Mouse (Mus musculus) embryo, embryonic 10 days (tissue): ENCODE results near the gene Ice1.

Source experiments
- DNase-seq: peaks from one replicate; pipeline ENCODE4 v3.0.0-alpha.2; 2015; ENCODE audit warnings: low spot score

The Ice1 gene

DNA sequence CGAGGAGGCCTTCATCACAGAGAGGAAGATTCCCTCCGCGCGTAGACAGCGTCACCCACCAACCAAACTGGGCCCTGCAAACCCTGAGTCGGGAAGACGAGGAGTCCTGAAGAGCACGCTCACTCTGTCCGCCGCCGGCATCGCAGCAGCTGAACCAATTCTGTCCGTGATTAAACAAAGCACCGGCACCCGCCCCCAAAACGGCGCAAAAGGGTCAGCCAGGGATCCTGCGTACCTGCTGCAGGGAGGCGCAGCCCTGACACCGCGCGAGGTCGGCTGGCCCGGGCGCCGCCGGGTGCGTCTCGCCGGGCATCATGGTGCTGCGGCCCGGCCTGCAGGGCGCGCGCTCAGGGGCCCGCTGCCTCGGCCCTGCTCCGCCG, at the start of gene Ice1:
Gene Ice1 (minus strand): TSS at position 353 of the 380 bp plus-strand sequence.
- DNase-seq = peak; percentile 54

DNA sequence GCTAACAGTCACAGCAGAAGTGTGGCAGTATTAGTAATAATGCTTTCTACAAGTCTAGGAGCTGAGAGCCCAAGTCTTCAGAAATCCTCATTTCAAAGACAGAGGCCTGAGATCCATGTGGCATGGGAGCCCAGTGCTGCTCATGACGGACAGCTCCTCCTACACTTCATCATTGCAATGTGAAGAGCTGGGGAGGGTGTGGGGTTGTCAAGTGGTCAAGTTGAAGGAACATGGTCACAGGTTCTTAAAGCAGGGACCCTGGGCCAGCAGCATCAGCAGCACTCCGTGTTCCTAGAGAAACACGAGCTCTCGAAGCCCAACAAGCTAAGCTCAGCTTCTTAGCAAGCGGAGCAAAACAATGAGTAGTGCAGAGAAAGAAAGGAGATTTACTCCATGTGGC, 48.4 kb upstream of the Ice1 start:
- DNase-seq = no peak

DNA sequence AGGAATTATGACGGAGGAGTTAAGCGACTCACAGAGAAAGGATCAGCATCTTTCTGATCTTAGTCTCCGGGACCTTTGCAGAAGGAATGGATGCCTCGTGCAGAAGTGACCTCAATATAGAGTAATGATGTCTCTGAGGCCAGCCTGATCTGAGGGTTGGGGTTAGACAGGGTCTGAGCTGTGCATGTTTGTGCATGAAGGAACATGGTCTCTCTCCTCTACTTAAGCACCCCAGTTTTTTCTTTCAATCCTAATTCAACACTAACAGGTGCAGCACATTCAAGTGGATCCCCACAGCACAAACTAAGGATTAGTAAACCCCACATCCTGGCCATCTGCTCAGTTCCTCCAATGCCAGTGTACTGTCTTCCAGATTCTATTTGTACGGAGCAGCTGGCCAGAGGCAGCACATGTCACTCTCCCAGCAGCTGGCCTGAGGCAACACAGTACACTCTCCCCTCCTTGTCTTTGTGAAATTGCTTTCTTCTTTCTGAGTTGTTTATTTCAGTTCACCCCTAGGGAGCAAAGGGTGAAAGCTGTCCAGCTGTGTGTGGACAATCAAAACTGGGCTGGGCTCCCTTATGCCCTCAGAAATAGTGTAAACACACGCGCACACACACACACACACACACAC, 47.7 kb upstream of the Ice1 start:
- DNase-seq = peak; percentile 38

DNA sequence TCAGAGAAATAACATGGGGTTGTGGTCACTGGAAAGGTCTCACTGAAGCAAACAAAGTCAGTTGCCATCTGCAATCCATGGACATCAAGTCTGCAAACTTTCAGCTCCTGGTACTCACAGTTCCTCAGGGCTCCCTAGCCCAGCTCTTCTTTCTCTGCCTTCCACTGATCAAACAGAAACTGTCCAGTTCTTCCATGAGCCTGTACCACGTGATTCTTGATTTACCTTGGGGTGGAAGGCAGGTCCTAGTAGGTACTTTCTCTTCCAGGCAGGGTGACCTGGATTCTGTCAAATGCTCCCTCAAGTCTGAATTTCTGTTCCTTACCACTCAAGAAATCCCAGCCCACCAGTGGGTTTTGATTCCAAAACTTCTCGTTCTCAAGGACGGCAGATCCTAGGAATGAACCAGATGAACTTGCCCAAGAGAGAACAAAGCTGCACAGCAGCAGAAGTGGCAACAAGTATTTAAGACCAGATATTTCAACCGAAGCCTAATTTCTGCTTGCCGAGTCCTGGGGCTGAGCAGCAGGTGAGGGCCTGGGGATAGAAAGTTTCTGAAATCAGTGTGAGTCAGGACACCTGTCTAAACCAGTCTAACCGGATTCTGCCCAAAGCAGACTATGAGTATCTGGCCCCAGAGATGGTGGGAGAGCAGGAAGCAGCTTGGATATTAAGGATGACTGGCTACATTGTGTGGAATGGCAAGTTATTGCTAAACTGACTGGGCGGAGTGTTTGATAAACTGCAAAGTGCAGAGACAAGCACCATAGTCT, 44.2 kb upstream of the Ice1 start:
- peak; percentile 42 for DNase-seq

DNA sequence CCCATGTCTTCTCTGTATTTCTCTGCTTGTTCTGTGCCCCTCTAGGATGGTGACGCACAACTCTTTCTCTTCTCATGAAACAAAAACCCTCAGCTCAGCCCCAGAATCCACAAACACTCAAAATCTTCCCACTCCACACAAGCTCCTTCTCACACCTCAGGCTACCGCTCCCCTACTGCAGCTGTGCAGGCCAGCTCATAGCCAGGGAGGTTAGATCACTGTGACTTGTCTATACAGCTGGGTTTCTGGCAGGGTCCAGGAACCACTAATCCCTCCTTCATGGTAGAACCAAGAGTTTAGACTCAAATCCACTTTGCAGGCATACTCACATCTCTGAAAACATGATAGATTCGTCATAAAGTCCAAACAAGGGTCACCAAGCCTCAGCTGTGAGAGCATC, 42.9 kb upstream of the Ice1 start:
- DNase-seq = no peak

DNA sequence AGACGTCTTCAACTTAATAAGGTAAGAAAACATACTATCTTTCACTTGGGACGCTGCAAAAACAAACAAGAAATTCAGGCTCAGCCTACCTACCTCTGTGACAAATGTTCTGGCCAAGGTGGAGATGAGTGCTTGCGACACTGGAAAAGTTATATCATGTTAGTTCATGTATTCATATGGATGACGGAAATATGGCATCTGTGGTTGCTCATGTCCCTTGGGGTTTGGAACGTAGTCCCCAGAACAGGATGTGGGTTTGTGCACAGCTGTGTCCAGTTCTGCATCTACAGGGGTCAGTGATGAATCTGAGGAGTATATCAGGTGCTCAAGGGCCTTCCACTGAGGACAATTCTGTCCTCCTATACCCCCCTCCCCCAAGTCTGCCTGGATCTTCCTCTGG, 40.3 kb upstream of the Ice1 start:
- DNase-seq = no peak

DNA sequence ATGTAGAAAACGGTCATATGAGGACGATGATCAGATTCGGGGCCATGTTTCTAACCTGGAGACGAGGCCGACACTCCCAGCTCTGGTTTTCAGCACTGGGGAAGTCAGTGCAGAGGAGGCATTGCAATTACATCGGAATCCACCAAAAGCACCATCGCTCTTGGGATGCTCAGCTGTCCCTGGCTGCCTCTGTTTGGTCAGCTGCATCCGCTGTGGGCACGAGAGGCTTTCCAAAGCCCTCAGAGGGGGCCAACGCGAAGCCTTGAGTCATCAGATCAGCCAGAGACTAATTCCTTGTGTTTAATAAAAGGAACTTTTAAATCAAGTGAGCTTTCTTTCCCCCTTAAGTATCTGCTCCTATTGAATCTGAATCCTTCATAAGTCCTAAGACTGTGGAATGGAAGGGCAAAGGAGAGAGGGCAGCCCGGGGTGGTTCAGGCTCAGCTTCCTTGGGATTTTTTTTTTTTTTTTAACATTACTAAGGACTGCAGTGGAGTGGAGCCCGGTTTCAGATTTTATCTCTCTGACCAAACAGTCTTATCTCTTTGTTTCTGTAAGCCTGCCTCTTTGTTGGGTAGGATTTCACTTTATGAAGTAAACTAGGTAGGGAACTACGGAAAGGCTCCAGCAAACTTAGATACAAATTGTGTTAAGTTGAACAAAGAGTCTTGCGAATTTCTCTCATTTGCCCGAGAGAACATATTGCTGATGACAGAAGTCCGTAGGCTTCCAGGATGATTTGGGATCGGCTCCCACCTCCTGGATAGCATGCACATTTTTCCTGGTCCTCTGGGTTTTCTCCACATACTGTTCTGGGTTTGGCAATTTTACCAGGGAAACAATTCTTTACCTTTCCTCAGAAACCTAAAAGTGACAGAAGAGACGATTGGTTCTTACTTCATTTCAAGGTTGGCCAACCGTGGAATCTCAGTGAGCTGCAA, 39.1 kb upstream of the Ice1 start:
- DNase-seq = peak; percentile 34

DNA sequence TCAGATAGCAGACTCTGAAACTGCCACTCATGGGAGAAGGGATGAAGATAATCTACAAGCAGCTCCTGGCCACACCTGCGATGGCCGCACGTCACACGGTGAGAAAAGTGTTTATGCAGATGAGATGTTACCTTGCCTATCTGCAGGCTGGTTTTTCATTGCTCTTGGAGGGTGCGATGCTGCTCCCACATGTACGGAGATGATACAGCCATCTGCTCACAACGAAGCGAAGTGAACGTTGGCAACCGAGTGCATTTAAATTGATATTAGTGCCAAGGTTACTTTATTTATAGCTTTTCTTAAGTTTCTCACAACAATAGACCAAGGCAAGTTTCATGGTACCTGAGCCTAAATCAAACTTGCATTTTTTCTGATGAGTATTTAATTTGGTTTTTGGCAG, 37.6 kb upstream of the Ice1 start:
- no peak for DNase-seq

DNA sequence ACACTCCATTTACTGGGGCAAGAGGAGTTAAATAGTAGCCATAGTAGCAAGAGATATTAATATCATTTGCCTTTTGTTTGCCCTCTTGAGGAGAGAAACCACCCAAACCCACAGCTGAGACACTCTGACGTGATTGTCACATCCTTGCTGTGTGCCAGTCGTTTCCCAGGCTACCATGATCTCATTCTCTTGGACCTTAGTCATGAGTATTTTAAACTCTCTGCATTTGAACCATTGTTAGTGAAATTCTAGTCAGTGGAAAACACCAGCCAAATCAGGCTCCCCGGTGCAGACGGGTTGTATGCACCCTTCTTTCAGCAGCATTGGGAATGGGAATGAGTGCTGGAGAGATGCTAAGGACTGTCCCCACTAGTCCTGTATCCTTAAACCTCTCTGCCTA, 32.6 kb upstream of the Ice1 start:
- no peak for DNase-seq

DNA sequence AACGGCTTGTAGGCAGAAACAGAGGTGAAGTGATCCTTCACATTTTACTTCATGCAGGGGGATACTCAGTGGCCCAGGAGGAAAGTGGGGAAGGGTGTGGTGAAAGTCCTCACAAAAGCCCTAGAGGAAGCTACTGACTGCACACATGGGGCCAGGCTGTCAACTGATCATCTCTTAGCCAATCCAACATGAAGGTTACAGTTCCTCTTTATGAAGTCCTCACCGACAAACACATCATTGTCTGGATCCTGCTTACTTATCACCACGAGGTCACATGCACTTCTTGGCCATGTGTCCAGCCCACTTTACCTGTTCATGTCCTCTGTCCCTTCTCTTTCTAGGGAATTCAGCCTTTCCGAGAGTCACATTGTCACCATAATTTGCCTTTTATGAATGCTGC, 22.3 kb upstream of the Ice1 start:
- no peak for DNase-seq

DNA sequence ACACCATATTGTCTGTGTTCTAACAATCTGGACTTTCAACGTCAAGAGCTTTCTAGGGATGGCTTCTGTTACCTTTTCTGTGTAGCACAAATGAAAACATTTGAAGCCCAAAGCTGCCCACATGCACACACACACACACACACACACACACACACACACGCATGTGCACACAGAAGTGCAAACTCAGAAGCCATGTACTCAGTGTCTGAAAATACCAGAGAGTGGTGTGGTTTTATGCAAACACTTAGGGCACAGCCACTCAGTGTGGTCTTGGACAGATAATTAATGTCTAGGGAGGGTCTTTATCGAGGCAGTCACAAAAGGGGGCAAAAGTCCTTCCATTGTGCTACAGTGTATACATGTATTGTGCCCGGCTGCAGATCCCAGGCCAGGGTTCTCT, 19.3 kb upstream of the Ice1 start:
- no peak for DNase-seq

DNA sequence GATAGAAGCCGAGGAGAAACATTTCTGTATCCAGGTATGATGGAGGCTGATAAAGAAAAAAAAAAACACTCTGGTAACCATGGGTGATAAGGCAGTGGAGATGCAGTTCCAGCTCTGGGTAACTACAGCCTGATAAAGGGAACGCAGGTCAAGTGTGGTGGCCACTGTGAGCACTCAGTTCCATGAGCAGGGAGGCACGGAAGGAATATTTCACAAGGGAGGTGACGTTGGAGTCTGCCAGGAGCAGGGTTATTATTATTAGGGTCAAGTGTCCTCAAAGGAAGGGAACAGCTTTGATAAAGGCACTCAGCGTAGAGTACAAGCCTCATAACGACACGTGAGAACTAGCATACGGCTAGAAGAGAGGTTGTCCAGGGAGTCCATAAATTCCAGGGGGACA, 18.9 kb upstream of the Ice1 start:
- DNase-seq = no peak

DNA sequence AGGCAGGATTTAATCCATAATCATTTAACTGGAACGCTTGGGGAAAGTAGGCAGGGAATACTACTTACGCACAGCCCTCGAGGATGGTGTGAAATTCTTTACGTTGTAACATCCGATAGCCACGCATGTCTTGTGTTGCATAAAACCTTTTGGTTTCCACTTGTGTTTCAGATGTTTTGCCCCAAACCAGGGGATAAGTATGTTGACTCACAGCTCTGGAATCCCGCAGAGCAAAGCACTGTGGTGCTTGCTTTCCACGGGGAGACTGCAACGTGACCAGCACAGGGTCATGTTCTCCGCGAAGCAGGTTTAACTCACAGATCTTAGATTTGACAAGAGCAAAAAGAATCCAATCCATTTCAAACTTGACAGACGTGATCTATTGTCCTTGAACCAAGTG, 18.1 kb upstream of the Ice1 start:
- DNase-seq = no peak

DNA sequence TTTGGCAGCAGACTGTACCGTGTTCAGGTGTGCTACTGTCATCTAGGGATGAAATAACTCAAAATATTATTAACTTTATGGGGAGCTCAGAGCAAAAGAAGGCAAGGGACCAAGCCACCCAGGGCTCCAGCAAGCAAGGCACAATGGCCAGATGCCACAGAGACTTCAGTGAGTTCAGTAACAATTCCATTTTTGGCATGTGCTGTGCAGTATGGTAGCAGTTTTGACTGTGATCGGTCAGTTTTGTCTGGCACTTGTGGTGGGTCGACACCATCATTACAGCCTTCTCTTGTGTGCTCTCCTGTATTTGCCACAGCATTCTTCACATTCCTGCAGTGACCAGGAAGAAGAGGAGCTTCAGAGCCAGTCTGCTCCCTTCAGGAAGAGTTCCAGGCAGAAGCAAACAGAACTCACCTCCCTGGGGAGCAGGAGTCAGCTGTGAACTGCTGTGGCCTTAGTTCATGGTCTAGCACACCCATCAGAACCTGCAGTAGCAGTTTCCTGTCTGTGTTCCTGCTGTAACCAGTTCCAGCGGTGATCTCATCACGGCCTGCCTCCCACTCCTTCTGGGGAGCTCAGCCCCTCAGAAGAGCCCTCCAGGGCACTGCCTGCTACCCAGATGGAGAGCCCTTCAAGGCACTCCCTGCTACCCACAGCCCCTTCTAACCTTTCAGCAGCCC, 16.8 kb upstream of the Ice1 start:
- peak; percentile 29 for DNase-seq

DNA sequence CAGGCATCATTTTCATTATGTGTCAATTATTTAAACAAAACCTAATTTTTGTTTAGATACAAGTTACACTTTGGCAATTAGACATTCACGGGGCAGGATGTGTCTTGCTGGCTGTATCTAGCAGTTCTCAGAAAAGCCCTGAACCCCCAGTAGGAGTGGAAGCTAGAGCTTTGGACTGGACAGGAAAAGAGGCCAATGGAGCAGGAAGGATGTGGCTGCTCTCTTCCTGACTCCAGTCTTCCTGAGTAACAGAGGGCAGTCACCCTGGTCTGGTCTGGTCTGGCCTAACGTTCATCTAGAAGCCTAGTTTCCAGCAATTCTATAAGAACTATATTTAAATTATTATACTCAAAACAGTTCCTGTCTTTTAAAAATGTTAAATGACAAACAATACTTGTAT, 16.0 kb upstream of the Ice1 start:
- DNase-seq = no peak

DNA sequence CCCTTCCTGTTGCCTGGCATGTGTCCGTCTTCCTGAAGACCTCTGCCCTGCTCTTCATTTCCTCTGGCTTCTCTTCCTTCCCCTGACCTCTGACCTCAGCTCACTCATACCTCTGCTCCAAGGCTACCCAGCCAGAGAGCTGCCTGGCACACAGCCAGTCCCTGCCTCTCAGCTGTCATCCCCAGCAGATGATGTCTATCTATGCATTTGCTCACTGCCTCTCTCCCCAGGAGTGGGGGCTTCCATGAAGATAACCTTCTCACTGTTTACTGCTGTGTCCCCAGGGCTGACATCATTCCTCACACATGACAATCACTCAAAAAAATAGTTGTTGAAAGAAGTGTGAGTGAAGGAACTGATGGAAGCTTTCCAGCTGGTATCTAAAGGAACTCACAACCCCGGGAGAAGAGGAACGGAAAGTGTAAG, 12.6 kb upstream of the Ice1 start:
- peak; percentile 56 for DNase-seq

DNA sequence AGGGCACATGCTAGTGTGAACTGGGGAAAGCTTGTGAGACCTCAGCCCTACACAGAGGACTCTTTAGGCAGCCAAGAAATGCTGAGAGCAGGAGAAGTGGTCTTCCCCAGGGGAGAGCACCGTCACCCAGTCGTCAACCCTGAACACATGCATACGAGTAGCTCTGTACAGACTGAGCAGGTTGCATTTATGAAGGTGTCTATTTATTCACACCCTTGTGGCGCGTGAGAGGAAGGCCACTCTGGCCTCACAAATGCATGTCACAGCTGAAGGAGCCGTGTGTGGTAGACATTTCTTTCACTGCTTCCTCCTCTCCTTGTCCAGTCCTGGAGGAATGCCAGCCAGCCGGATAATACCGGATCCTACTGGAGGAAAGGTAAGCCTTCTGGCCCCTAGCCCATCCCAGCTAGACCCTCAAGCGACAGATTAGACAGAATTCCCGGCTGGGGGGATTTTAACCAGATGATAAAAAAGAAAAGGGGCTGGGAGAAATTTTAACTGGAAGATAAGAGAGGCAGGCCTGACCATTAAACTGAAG, 8.6 kb upstream of the Ice1 start:
- DNase-seq = no peak

DNA sequence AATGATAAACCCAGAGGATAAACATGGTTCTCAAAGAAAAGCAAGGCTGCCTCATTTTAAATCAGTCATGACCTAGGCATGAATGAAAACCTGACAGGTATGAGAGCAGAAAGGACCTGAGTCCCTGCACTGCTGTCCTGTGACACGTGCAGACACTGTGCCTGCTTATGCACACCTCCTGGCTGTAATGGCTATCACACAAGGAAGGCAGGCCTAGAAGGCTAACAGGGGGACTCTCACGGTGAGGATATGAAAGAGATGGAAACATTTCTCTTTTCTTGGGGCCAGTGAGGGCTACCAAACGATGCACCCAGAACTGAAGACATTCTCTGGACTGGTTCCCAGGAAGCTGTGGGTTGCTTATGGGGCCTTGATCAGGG, 6.6 kb upstream of the Ice1 start:
- DNase-seq = no peak

DNA sequence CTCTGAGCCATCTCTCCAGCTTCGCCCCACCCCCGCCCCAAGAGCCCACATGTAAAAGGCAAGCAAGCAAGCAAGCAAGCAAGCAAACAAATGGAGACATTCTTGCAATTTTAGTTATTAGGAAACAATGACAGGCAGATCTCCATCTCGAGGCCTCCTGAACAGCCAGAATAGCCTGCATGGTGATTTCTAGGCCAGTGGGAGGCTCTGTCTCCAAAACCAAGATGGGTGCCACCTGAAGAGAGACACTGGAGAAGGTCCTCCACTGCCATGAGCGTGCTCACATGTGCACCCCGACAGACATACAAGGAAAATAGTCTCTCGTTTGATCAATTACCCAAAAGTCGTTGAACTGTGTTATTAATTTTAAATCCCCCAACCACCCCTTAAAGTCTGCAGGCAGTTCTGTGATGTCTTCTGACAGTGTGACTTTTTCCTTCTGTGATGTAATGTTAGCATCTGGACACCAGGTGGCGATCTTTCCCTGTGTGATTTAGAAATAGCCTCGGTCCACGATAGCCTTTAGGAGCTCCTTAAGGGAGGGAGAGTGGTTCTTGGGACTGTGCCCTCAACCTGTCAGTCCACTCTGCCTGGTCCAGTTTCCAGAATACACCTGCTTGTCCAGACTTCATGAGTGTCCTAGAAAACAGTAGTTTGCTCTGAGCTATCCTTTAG, 6.1 kb upstream of the Ice1 start:
- peak; percentile 85 for DNase-seq

DNA sequence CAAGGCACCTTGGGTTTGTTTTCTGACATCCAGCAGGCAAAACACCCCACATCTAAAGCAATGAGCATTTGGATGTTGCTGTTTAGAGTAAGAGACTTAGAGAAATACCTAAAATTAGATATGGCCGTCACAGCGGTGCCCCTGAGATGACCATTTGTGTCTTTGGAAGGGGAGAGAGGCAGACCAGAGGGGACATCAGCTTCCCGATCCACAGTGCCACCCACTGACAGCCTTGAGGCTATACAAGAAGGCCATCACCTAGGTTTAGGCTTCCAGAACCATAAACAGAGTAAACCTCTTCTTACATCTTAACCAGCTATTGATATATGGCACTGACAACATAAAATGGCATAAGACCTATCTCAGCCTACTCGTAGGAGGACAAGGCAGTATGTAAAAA, 4.5 kb upstream of the Ice1 start:
- DNase-seq = no peak

DNA sequence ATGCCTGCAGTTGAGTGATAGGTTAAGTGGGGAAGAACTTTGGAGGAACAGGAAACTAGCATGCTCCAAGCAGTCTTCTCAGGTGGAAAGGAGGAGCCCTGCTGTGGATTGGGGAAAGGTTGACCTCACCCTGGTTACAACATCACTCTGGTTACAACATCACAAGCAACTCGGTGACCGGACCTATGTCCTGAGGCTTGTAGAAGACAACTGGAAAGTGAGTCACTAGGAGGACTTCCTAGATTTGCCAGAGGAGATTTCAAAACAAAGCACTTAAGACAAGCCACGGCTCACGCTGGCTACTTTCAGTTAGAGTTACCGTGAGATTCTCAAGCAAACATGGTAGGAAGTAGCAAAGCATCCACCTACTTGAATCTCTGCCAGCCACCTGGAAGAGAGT, 3.9 kb upstream of the Ice1 start:
- no peak for DNase-seq

DNA sequence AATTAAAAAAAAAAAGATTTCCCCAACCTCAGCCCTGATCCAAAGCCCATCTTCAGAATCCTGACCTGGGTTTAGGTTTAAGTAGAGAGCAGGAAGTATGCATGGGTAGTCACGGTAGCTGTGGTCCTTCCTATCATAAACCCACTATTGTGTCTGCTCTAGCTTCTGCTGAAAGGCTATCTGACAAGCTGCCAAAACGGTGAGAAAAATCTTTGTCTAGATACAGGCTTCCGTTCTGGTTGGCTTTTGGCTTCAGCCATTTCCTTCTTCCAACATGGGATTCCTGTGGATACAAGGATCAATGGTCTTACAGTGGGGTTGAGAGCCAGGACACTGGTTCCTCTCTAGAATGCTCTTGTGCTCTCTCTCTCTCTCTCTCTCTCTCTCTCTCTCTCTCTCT, 2.2 kb upstream of the Ice1 start:
- DNase-seq = no peak
